Mouse (Mus musculus) lung, adult 2 months (tissue): ENCODE measurements around the gene Ccdc191.

Experiments used
- CTCF ChIP-seq: fragments of 200-500 bp; IDR thresholded peaks from 2 replicates; pipeline ENCODE4 v1.5.1; 2011; ENCODE audit warnings: mild to moderate bottlenecking, low read length, control low read depth; ENCODE audit not compliant: insufficient read depth
- POLR2A ChIP-seq: fragments of 200-500 bp; IDR thresholded peaks from 2 replicates; pipeline ENCODE4 v1.6.1; 2011; ENCODE audit warnings: low read depth, mild to moderate bottlenecking, control low read depth, low read length, borderline replicate concordance; ENCODE audit errors: extremely low read depth

DNA sequence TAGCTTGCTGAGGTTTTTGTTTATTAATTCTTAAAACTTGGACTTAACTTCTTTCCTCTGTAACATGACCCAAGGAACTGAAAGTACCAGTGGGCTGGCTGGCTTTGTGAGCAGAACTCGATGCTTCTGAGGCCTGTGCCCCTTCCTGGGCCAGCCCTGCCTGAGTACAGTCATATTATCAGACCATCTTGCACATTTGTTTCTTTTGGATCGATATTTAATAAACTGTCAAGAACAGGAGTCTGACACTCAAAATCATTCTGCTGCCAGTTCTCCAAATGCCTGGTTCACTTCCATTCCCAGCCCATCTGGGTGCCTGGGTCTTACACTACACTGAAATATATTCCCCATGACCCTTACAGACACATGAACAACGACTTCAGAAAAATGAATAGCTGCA lies 56.3 kb downstream of the Ccdc191 start:
- no peak for TF ChIP-seq CTCF
- no peak for TF ChIP-seq POLR2A
